ENCODE assay signal across 11 mouse cellular contexts in the genomic region with DNA sequence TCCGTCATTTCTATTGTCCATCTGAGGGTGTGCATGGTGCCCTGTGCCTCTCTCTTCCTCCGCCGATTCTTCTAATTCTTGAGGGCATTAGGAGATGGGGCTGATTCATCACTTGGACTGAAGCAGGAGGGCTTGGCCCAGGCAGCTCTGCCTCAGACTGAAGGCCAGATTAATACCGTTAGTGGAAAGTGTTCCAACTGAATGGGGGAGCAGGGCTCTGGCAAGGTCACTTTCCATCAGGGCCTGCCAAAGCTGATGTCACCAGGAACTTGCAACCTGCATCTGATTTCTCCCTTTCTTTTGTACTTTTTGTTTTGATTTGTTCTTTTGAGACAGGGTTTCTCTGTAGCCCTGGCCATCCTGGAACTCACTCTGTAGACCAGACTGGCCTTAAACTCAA.
DNase-seq lines count a peak whose midpoint lies in the region; ATAC-seq lines count a peak whose summit lies in the region.
"Had no signal": no experiment of that assay in that cellular context is flagged by ENCODE, and none has a peak within 500 bp of the region (broad histone marks: within the 10 kb centered on the region; RNA-seq: fewer than 3 reads in every experiment).

No protein-coding gene starts in this region.

- no peak overlapping the region for H3K4me2 ChIP-seq in forebrain, embryonic 15.5 days (replicated peaks)
- H3K4me2 ChIP-seq in forebrain, embryonic 11.5 days (ENCODE audit: low read depth, low read length, severe bottlenecking): no peak overlapping the region
- H3K4me2 ChIP-seq: limb, embryonic 12.5 days; neural tube, embryonic 12.5 days had no signal

- no peak overlapping the region for H3K4me3 ChIP-seq in forebrain, embryonic 15.5 days
- no peak overlapping the region for H3K4me3 ChIP-seq in forebrain, embryonic 11.5 days (ENCODE audit: low read depth, low read length)
- H3K4me3 ChIP-seq: hindbrain, embryonic 10.5 days; limb, embryonic 12.5 days; neural tube, embryonic 12.5 days had no signal

- ATAC-seq in forebrain, embryonic 15.5 days (replicated peaks): no peak
- ATAC-seq in forebrain, embryonic 11.5 days (replicated peaks; ENCODE audit: low FRiP score): no peak

- no peaks in the 10 kb centered on the region for H3K27me3 ChIP-seq in forebrain, embryonic 15.5 days
- H3K27me3 ChIP-seq in forebrain, embryonic 11.5 days (ENCODE audit: control insufficient read depth, insufficient read depth, low read length): no peaks in the 10 kb centered on the region
- H3K27me3 ChIP-seq: limb, embryonic 12.5 days; neural tube, embryonic 12.5 days had no signal

- no peak for DNase-seq in forebrain, embryonic 11.5 days (ENCODE audit: low spot score)
- DNase-seq in cerebellum, adult 18-20 months: peak; percentile 60
- DNase-seq in heart, adult 9 months (ENCODE audit: low spot score in 2 of 2): peak; percentile 74 to 86
- peak; percentile 76 for DNase-seq in lung, postnatal 36 days
- no peak for DNase-seq in right cerebral cortex, postnatal 4 days
- DNase-seq in c-Kit-positive CD71-positive TER-119-positive erythroid progenitor cells, embryonic 14.5 days (ENCODE audit: low spot score): no peak
- no peak for DNase-seq in kidney, postnatal 25 days

- H3K9me3 ChIP-seq in forebrain, embryonic 15.5 days: no peaks in the 10 kb centered on the region
- no peaks in the 10 kb centered on the region for H3K9me3 ChIP-seq in forebrain, embryonic 11.5 days (ENCODE audit: control insufficient read depth, low read length)
- H3K9me3 ChIP-seq: hindbrain, embryonic 10.5 days; neural tube, embryonic 12.5 days had no signal

- H3K27ac ChIP-seq in forebrain, embryonic 15.5 days (replicated peaks): peak overlapping the region; percentile 17; the same call in 1 of the 2 replicates
- H3K27ac ChIP-seq in forebrain, embryonic 11.5 days (ENCODE audit: low read depth, low read length): no peak overlapping the region
- H3K27ac ChIP-seq: hindbrain, embryonic 10.5 days; limb, embryonic 12.5 days; neural tube, embryonic 12.5 days had no signal

- H3K9ac ChIP-seq in forebrain, embryonic 15.5 days (replicated peaks): no peak overlapping the region
- H3K9ac ChIP-seq in forebrain, embryonic 11.5 days (ENCODE audit: low read length): no peak overlapping the region
- H3K9ac ChIP-seq: limb, embryonic 12.5 days; neural tube, embryonic 12.5 days had no signal

- no peaks in the 10 kb centered on the region for H3K36me3 ChIP-seq in forebrain, embryonic 15.5 days
- H3K36me3 ChIP-seq in forebrain, embryonic 11.5 days (ENCODE audit: control insufficient read depth, insufficient read depth, low read length): no peaks in the 10 kb centered on the region
- H3K36me3 ChIP-seq: hindbrain, embryonic 10.5 days; limb, embryonic 12.5 days; neural tube, embryonic 12.5 days had no signal

- 61% methylated on average over 4 of the region's 4 CpGs for WGBS in forebrain, embryonic 15.5 days
- 83% methylated on average over 4 of the region's 4 CpGs for WGBS in forebrain, embryonic 11.5 days

- H3K4me1 ChIP-seq in forebrain, embryonic 15.5 days: peaks cover 7% of the 10 kb centered on the region; the same call in 1 of the 2 replicates
- H3K4me1 ChIP-seq in forebrain, embryonic 11.5 days (replicated peaks; ENCODE audit: control insufficient read depth, insufficient read depth, low read length): no peaks in the 10 kb centered on the region
- H3K4me1 ChIP-seq: hindbrain, embryonic 10.5 days; limb, embryonic 12.5 days; neural tube, embryonic 12.5 days had no signal

Comparison
In these comparisons a context has a peak if more than half of its experiments do, and no peak if none do; other contexts are left out.
1. DNase-seq: peak in cerebellum, adult 18-20 months (2 of 2), heart, adult 9 months (2 of 2) and lung, postnatal 36 days (single experiment); none in forebrain, embryonic 11.5 days (single experiment), right cerebral cortex, postnatal 4 days (single experiment), c-Kit-positive CD71-positive TER-119-positive erythroid progenitor cells, embryonic 14.5 days (single experiment) and kidney, postnatal 25 days (0 of 2).